Mouse (Mus musculus): Measurements from ENCODE around the gene Sgk2. TPM values are rescaled to one million over a fixed set of nuclear protein-coding genes. Genes with fewer than 3 reads are reported as not detected.

The Sgk2 gene
- 3.9 and 4.4 TPM in 2 replicates for polyA plus RNA-seq (2012; rRNA removed)

GRCm38 (mm10) chr2:162987218-162987617 is at the start of gene Sgk2:
Sgk2 (plus strand) TSS chr2:162987330.

GRCm38 (mm10) chr2:162943148-162943846 is 43.8 kb upstream of the Sgk2 start, which contains the start of gene L3mbtl1:
L3mbtl1 (plus strand) TSS chr2:162943472.

GRCm38 (mm10) chr2:163016916-163017743 is 30.0 kb downstream of the Sgk2 start, which contains the start of gene Ift52:
Ift52 (plus strand) TSS chr2:163017354.

GRCm38 (mm10) chr2:163054335-163054840 is 67.3 kb downstream of the Sgk2 start, which contains the start of gene Mybl2:
Mybl2 (plus strand) TSS chr2:163054687.

Other genes with a start within 250 kb of the Sgk2 start
- gene Srsf6, start 55.8 kb upstream of the Sgk2 start, polyA plus RNA-seq (2012; rRNA removed) = 69.8 and 73.8 TPM in 2 replicates
- 0.55 TPM in 1 of 2 replicates, not detected in the other for gene L3mbtl1, start 43.9 kb upstream of the Sgk2 start, polyA plus RNA-seq (2012; rRNA removed)
- gene Ift52, start 30.0 kb downstream of the Sgk2 start, polyA plus RNA-seq (2012; rRNA removed) = 5.9 and 7.1 TPM in 2 replicates
- 2.1 and 2.2 TPM in 2 replicates for gene Mybl2, start 67.4 kb downstream of the Sgk2 start, polyA plus RNA-seq (2012; rRNA removed)
- gene Gtsf1l, start 100.5 kb downstream of the Sgk2 start, polyA plus RNA-seq (2012; rRNA removed) = not detected in 2 replicates
- gene Tox2, start 215.8 kb downstream of the Sgk2 start, polyA plus RNA-seq (2012; rRNA removed) = 5.1 and 6.1 TPM in 2 replicates

All from stomach, adult 2 months (tissue).